Mouse (Mus musculus): ENCODE data around the gene B4galnt4. TPM values are rescaled to one million over a fixed set of nuclear protein-coding genes. Genes with fewer than 3 reads are reported as not detected.

Gene B4galnt4
- polyA plus RNA-seq, 1 experiment from 2014 or later: 0.66 TPM

GRCm38 (mm10) chr7:141117636-141118035 is 56.7 kb downstream of the B4galnt4 start, which contains the start of gene Ano9:
TSS of gene Ano9 (minus strand) at chr7:141117806.
- Histone ChIP-seq H3K4me3 (ENCODE audit: control insufficient read depth in 1 of 2, insufficient read depth in 1 of 2, low read depth in 1 of 2, low read length in 2 of 2) (no peak within 1 kb of the TSS), H3K27ac (replicated peaks in 1 of 2; ENCODE audit: control insufficient read depth in 1 of 2, insufficient read depth in 1 of 2, low read depth in 2 of 2, low read length in 2 of 2) (no peak within 1 kb of the TSS), H3K4me2 (ENCODE audit: low read length) (peak within 1 kb of the TSS; percentile 13; the same call in 1 of the 2 replicates), H3K9ac (ENCODE audit: low read length) (no peak within 1 kb of the TSS), H3K27me3 (ENCODE audit: control insufficient read depth, insufficient read depth, low read length) (0 out of 2 replicates have a peak, but pooled peaks cover 7% of the 10 kb centered on the region), H3K9me3 (ENCODE audit: control insufficient read depth, low read length) (no peaks in the 10 kb centered on the region), H3K36me3 (ENCODE audit: control insufficient read depth, insufficient read depth, low read length) (no peaks in the 10 kb centered on the region), H3K4me1 (ENCODE audit: control insufficient read depth in 2 of 2, insufficient read depth in 2 of 2, low read length in 2 of 2) (peaks cover 2 to 4% of the 10 kb centered on the region in 2 experiments; a peak in 1 of 4 replicates)
- 12% methylated on average over 9 of the region's 9 CpGs for WGBS
- ATAC-seq (ENCODE audit: insufficient number of reproducible peaks, insufficient read depth, low FRiP score, low read depth): no peak

GRCm38 (mm10) chr7:141119487-141119886 is 58.6 kb downstream of the B4galnt4 start:
- no peak for ATAC-seq (ENCODE audit: insufficient number of reproducible peaks, insufficient read depth, low FRiP score, low read depth)
- H3K27ac ChIP-seq (replicated peaks in 1 of 2; ENCODE audit: control insufficient read depth in 1 of 2, insufficient read depth in 1 of 2, low read depth in 2 of 2, low read length in 2 of 2): no peak overlapping the region
- H3K4me3 ChIP-seq (ENCODE audit: control insufficient read depth in 1 of 2, insufficient read depth in 1 of 2, low read depth in 1 of 2, low read length in 2 of 2): no peak overlapping the region
- no peak overlapping the region for H3K9ac ChIP-seq (ENCODE audit: low read length)
- no peaks in the 10 kb centered on the region for H3K9me3 ChIP-seq (ENCODE audit: control insufficient read depth, low read length)
- 0 out of 2 replicates have a peak, but pooled peaks cover 7% of the 10 kb centered on the region for H3K27me3 ChIP-seq (ENCODE audit: control insufficient read depth, insufficient read depth, low read length)
- WGBS: 56% methylated on average over 3 of the region's 3 CpGs
- no peaks in the 10 kb centered on the region for H3K36me3 ChIP-seq (ENCODE audit: control insufficient read depth, insufficient read depth, low read length)
- H3K4me2 ChIP-seq (ENCODE audit: low read length): no peak overlapping the region
- H3K4me1 ChIP-seq (ENCODE audit: control insufficient read depth in 2 of 2, insufficient read depth in 2 of 2, low read length in 2 of 2): peaks cover 2 to 4% of the 10 kb centered on the region in 2 experiments; a peak in 3 of 4 replicates

GRCm38 (mm10) chr7:141120605-141121004 is 59.7 kb downstream of the B4galnt4 start:
- Histone ChIP-seq H3K9me3 (ENCODE audit: control insufficient read depth, low read length) (no peaks in the 10 kb centered on the region), H3K27me3 (ENCODE audit: control insufficient read depth, insufficient read depth, low read length) (0 out of 2 replicates have a peak, but pooled peaks cover 7% of the 10 kb centered on the region), H3K9ac (ENCODE audit: low read length) (no peak overlapping the region), H3K4me2 (ENCODE audit: low read length) (no peak overlapping the region), H3K36me3 (ENCODE audit: control insufficient read depth, insufficient read depth, low read length) (no peaks in the 10 kb centered on the region), H3K27ac (replicated peaks in 1 of 2; ENCODE audit: control insufficient read depth in 1 of 2, insufficient read depth in 1 of 2, low read depth in 2 of 2, low read length in 2 of 2) (no peak overlapping the region), H3K4me3 (ENCODE audit: control insufficient read depth in 1 of 2, insufficient read depth in 1 of 2, low read depth in 1 of 2, low read length in 2 of 2) (no peak overlapping the region), H3K4me1 (ENCODE audit: control insufficient read depth in 2 of 2, insufficient read depth in 2 of 2, low read length in 2 of 2) (peaks cover 3 to 4% of the 10 kb centered on the region in 2 experiments; a peak in 3 of 4 replicates)
- WGBS: 83% methylated on average over 3 of the region's 3 CpGs
- no peak for ATAC-seq (ENCODE audit: insufficient number of reproducible peaks, insufficient read depth, low FRiP score, low read depth)

GRCm38 (mm10) chr7:141121051-141121531 is 60.2 kb downstream of the B4galnt4 start:
- H3K4me3 ChIP-seq (ENCODE audit: control insufficient read depth in 1 of 2, insufficient read depth in 1 of 2, low read depth in 1 of 2, low read length in 2 of 2): no peak overlapping the region
- H3K27ac ChIP-seq (replicated peaks in 1 of 2; ENCODE audit: control insufficient read depth in 1 of 2, insufficient read depth in 1 of 2, low read depth in 2 of 2, low read length in 2 of 2): no peak overlapping the region
- no peak for ATAC-seq (ENCODE audit: insufficient number of reproducible peaks, insufficient read depth, low FRiP score, low read depth)
- H3K9me3 ChIP-seq (ENCODE audit: control insufficient read depth, low read length): no peaks in the 10 kb centered on the region
- peaks cover 4 to 6% of the 10 kb centered on the region in 2 experiments; a peak in 3 of 4 replicates for H3K4me1 ChIP-seq (ENCODE audit: control insufficient read depth in 2 of 2, insufficient read depth in 2 of 2, low read length in 2 of 2)
- WGBS: 70% methylated on average over 5 of the region's 5 CpGs
- no peaks in the 10 kb centered on the region for H3K36me3 ChIP-seq (ENCODE audit: control insufficient read depth, insufficient read depth, low read length)
- H3K9ac ChIP-seq (ENCODE audit: low read length): no peak overlapping the region
- H3K27me3 ChIP-seq (ENCODE audit: control insufficient read depth, insufficient read depth, low read length): 0 out of 2 replicates have a peak, but pooled peaks cover 7% of the 10 kb centered on the region
- H3K4me2 ChIP-seq (ENCODE audit: low read length): no peak overlapping the region

Other genes starting within 250 kb of the B4galnt4 start
- gene Zfp941, start 238.9 kb upstream of the B4galnt4 start, polyA plus RNA-seq (2014; fragmentation: Nextera tagmentation; extraction: Ambion mirVana): 0.75 and 0.86 TPM in 2 replicates
- not detected in 2 replicates for gene Urah, start 226.1 kb upstream of the B4galnt4 start, polyA plus RNA-seq (2014; fragmentation: Nextera tagmentation; extraction: Ambion mirVana)
- gene Scgb1c1, start 215.6 kb upstream of the B4galnt4 start, polyA plus RNA-seq (2014; fragmentation: Nextera tagmentation; extraction: Ambion mirVana): not detected in 2 replicates
- 0.12 TPM in 1 of 2 replicates, not detected in the other for gene Odf3, start 213.3 kb upstream of the B4galnt4 start, polyA plus RNA-seq (2014; fragmentation: Nextera tagmentation; extraction: Ambion mirVana)
- gene Gm45785, start 204.8 kb upstream of the B4galnt4 start, polyA plus RNA-seq (2014; fragmentation: Nextera tagmentation; extraction: Ambion mirVana): not detected in 2 replicates
- gene Ric8a, start 204.1 kb upstream of the B4galnt4 start, polyA plus RNA-seq (2014; fragmentation: Nextera tagmentation; extraction: Ambion mirVana): 40.5 and 42.8 TPM in 2 replicates
- gene Bet1l, start 203.5 kb upstream of the B4galnt4 start, polyA plus RNA-seq (2014; fragmentation: Nextera tagmentation; extraction: Ambion mirVana): 35.0 and 39.5 TPM in 2 replicates
- gene Psmd13, start 179.1 kb upstream of the B4galnt4 start, polyA plus RNA-seq (2014; fragmentation: Nextera tagmentation; extraction: Ambion mirVana): 55.4 and 120 TPM in 2 replicates
- gene Sirt3, start 178.8 kb upstream of the B4galnt4 start, polyA plus RNA-seq (2014; fragmentation: Nextera tagmentation; extraction: Ambion mirVana): 48.4 and 57.2 TPM in 2 replicates
- 375 and 378 TPM in 2 replicates for gene Cox8b, start 160.7 kb upstream of the B4galnt4 start, polyA plus RNA-seq (2014; fragmentation: Nextera tagmentation; extraction: Ambion mirVana)
- gene Nlrp6, start 140.2 kb upstream of the B4galnt4 start, polyA plus RNA-seq (2014; fragmentation: Nextera tagmentation; extraction: Ambion mirVana): not detected in 2 replicates
- 11.4 and 13.0 TPM in 2 replicates for gene Pgghg, start 119.7 kb upstream of the B4galnt4 start, polyA plus RNA-seq (2014; fragmentation: Nextera tagmentation; extraction: Ambion mirVana)
- 0.65 and 0.82 TPM in 2 replicates for gene Ifitm5, start 110.8 kb upstream of the B4galnt4 start, polyA plus RNA-seq (2014; fragmentation: Nextera tagmentation; extraction: Ambion mirVana)
- gene Gm45717, start 105.2 kb upstream of the B4galnt4 start, polyA plus RNA-seq (2014; fragmentation: Nextera tagmentation; extraction: Ambion mirVana): not detected in 2 replicates
- gene Ifitm2, start 105.1 kb upstream of the B4galnt4 start, polyA plus RNA-seq (2014; fragmentation: Nextera tagmentation; extraction: Ambion mirVana): 615 and 692 TPM in 2 replicates
- gene Ifitm1, start 93.9 kb upstream of the B4galnt4 start, polyA plus RNA-seq (2014; fragmentation: Nextera tagmentation; extraction: Ambion mirVana): 7.4 and 8.3 TPM in 2 replicates
- gene Ifitm3, start 50.3 kb upstream of the B4galnt4 start, polyA plus RNA-seq (2014; fragmentation: Nextera tagmentation; extraction: Ambion mirVana): 89.6 and 105 TPM in 2 replicates
- 0.43 and 0.97 TPM in 2 replicates for gene Ifitm6, start 43.2 kb upstream of the B4galnt4 start, polyA plus RNA-seq (2014; fragmentation: Nextera tagmentation; extraction: Ambion mirVana)
- gene Gm17387, start 32.0 kb upstream of the B4galnt4 start, polyA plus RNA-seq (2014; fragmentation: Nextera tagmentation; extraction: Ambion mirVana): not detected in 2 replicates
- 0.23 TPM in 1 of 2 replicates, not detected in the other for gene Pkp3, start 17.1 kb downstream of the B4galnt4 start, polyA plus RNA-seq (2014; fragmentation: Nextera tagmentation; extraction: Ambion mirVana)
- gene Sigirr, start 39.5 kb downstream of the B4galnt4 start, polyA plus RNA-seq (2014; fragmentation: Nextera tagmentation; extraction: Ambion mirVana): 2.8 TPM in 2 replicates
- 0.34 TPM in 1 of 2 replicates, not detected in the other for gene Ano9, start 56.7 kb downstream of the B4galnt4 start, polyA plus RNA-seq (2014; fragmentation: Nextera tagmentation; extraction: Ambion mirVana)
- 51.8 and 65.6 TPM in 2 replicates for gene Ptdss2, start 61.3 kb downstream of the B4galnt4 start, polyA plus RNA-seq (2014; fragmentation: Nextera tagmentation; extraction: Ambion mirVana)
- gene Rnh1, start 111.8 kb downstream of the B4galnt4 start, polyA plus RNA-seq (2014; fragmentation: Nextera tagmentation; extraction: Ambion mirVana): 109 and 116 TPM in 2 replicates
- gene Hras, start 132.9 kb downstream of the B4galnt4 start, polyA plus RNA-seq (2014; fragmentation: Nextera tagmentation; extraction: Ambion mirVana): 93.9 and 96.7 TPM in 2 replicates
- gene Lrrc56, start 133.1 kb downstream of the B4galnt4 start, polyA plus RNA-seq (2014; fragmentation: Nextera tagmentation; extraction: Ambion mirVana): 1.6 and 2.8 TPM in 2 replicates
- 0.46 and 0.62 TPM in 2 replicates for gene Lmntd2, start 153.0 kb downstream of the B4galnt4 start, polyA plus RNA-seq (2014; fragmentation: Nextera tagmentation; extraction: Ambion mirVana)
- 12.1 and 12.4 TPM in 2 replicates for gene Rassf7, start 154.8 kb downstream of the B4galnt4 start, polyA plus RNA-seq (2014; fragmentation: Nextera tagmentation; extraction: Ambion mirVana)
- gene Phrf1, start 167.7 kb downstream of the B4galnt4 start, polyA plus RNA-seq (2014; fragmentation: Nextera tagmentation; extraction: Ambion mirVana): 41.3 and 44.4 TPM in 2 replicates
- 2.8 and 4.7 TPM in 2 replicates for gene Irf7, start 205.4 kb downstream of the B4galnt4 start, polyA plus RNA-seq (2014; fragmentation: Nextera tagmentation; extraction: Ambion mirVana)
- gene Cdhr5, start 215.7 kb downstream of the B4galnt4 start, polyA plus RNA-seq (2014; fragmentation: Nextera tagmentation; extraction: Ambion mirVana): not detected in 2 replicates
- gene Sct, start 218.0 kb downstream of the B4galnt4 start, polyA plus RNA-seq (2014; fragmentation: Nextera tagmentation; extraction: Ambion mirVana): 1.6 and 2.3 TPM in 2 replicates
- gene Drd4, start 230.9 kb downstream of the B4galnt4 start, polyA plus RNA-seq (2014; fragmentation: Nextera tagmentation; extraction: Ambion mirVana): not detected in 2 replicates